Mouse (Mus musculus): ENCODE measurements at regions not wholly inside any gene's neighbourhood (a gene's known extent, or its start where the extent isn't known, plus 50 kb on each side); places are given as distances from the start of the nearest gene placed in this dataset.

GRCm38 (mm10) chr19:37777961-37778360, 80.4 kb downstream of the Cyp26a1 start:
- ATAC-seq (ENCODE audit: insufficient read depth, low read depth): no peak
- 35% methylated on average over 6 of the region's 6 CpGs for WGBS

GRCm38 (mm10) chr19:37778568-37778967, 81.0 kb downstream of the Cyp26a1 start:
- no peaks in the 10 kb centered on the region for H3K9me3 ChIP-seq (replicated peaks; ENCODE audit: control insufficient read depth, low read length)
- no peaks in the 10 kb centered on the region for H3K36me3 ChIP-seq (replicated peaks; ENCODE audit: control insufficient read depth, insufficient read depth, low read length)
- ATAC-seq (ENCODE audit: insufficient read depth, low read depth): no peak
- no peak for DNase-seq (ENCODE audit: low spot score)
- 83% methylated on average over 4 of the region's 4 CpGs for WGBS
- no peak overlapping the region for H3K27ac ChIP-seq (ENCODE audit: low read depth)
- H3K4me2 ChIP-seq (ENCODE audit: low read depth, low read length): no peak overlapping the region
- TF ChIP-seq EP300 (IDR thresholded peaks at IDR 0.05; ENCODE audit: low read depth) (no peak), CTCF (IDR thresholded peaks at IDR 0.05; ENCODE audit: low read depth) (no peak)
- no peaks in the 10 kb centered on the region for H3K4me1 ChIP-seq (ENCODE audit: control insufficient read depth, insufficient read depth)
- H3K27me3 ChIP-seq (ENCODE audit: control insufficient read depth, insufficient read depth, low read length): no peaks in the 10 kb centered on the region
- H3K9ac ChIP-seq (replicated peaks; ENCODE audit: low read depth, low read length): no peak overlapping the region
- no peak overlapping the region for H3K4me3 ChIP-seq (ENCODE audit: low read depth, low read length)

More at GRCm38 (mm10) chr19:37777961-37778360, 80.4 kb downstream of the Cyp26a1 start:
- H3K27me3 ChIP-seq (ENCODE audit: control insufficient read depth, insufficient read depth, low read length): no peaks in the 10 kb centered on the region
- no peaks in the 10 kb centered on the region for H3K9me3 ChIP-seq (replicated peaks; ENCODE audit: control insufficient read depth, low read length)
- DNase-seq (ENCODE audit: low spot score): no peak
- no peak for TF ChIP-seq EP300 (IDR thresholded peaks at IDR 0.05; ENCODE audit: low read depth)
- no peak for TF ChIP-seq CTCF (IDR thresholded peaks at IDR 0.05; ENCODE audit: low read depth)
- no peak overlapping the region for H3K9ac ChIP-seq (replicated peaks; ENCODE audit: low read depth, low read length)
- no peak overlapping the region for H3K4me3 ChIP-seq (ENCODE audit: low read depth, low read length)
- no peak overlapping the region for H3K4me2 ChIP-seq (ENCODE audit: low read depth, low read length)
- H3K36me3 ChIP-seq (replicated peaks; ENCODE audit: control insufficient read depth, insufficient read depth, low read length): no peaks in the 10 kb centered on the region
- H3K27ac ChIP-seq (ENCODE audit: low read depth): no peak overlapping the region
- H3K4me1 ChIP-seq (ENCODE audit: control insufficient read depth, insufficient read depth): no peaks in the 10 kb centered on the region

- H3K27ac ChIP-seq (ENCODE audit: low read depth): no peak overlapping the region
- H3K36me3 ChIP-seq (replicated peaks; ENCODE audit: control insufficient read depth, insufficient read depth, low read length): no peaks in the 10 kb centered on the region
- 85% methylated on average over 3 of the region's 3 CpGs for WGBS
- ATAC-seq (ENCODE audit: insufficient read depth, low read depth): no peak
- H3K4me3 ChIP-seq (ENCODE audit: low read depth, low read length): no peak overlapping the region
- no peak for DNase-seq (ENCODE audit: low spot score)
- H3K9ac ChIP-seq (replicated peaks; ENCODE audit: low read depth, low read length): no peak overlapping the region
- H3K27me3 ChIP-seq (ENCODE audit: control insufficient read depth, insufficient read depth, low read length): no peaks in the 10 kb centered on the region
- H3K9me3 ChIP-seq (replicated peaks; ENCODE audit: control insufficient read depth, low read length): no peaks in the 10 kb centered on the region
- TF ChIP-seq EP300 (IDR thresholded peaks at IDR 0.05; ENCODE audit: low read depth): no peak
- TF ChIP-seq CTCF (IDR thresholded peaks at IDR 0.05; ENCODE audit: low read depth): no peak
- no peaks in the 10 kb centered on the region for H3K4me1 ChIP-seq (ENCODE audit: control insufficient read depth, insufficient read depth)
- H3K4me2 ChIP-seq (ENCODE audit: low read depth, low read length): no peak overlapping the region
Measured at GRCm38 (mm10) chr19:37788540-37788939, 90.9 kb downstream of the Cyp26a1 start.

- Histone ChIP-seq H3K4me1 (ENCODE audit: control insufficient read depth, insufficient read depth) (no peaks in the 10 kb centered on the region), H3K9ac (replicated peaks; ENCODE audit: low read depth, low read length) (no peak overlapping the region), H3K36me3 (replicated peaks; ENCODE audit: control insufficient read depth, insufficient read depth, low read length) (no peaks in the 10 kb centered on the region), H3K4me2 (ENCODE audit: low read depth, low read length) (no peak overlapping the region), H3K9me3 (replicated peaks; ENCODE audit: control insufficient read depth, low read length) (no peaks in the 10 kb centered on the region), H3K27me3 (ENCODE audit: control insufficient read depth, insufficient read depth, low read length) (no peaks in the 10 kb centered on the region), H3K4me3 (ENCODE audit: low read depth, low read length) (no peak overlapping the region), H3K27ac (ENCODE audit: low read depth) (no peak overlapping the region)
- DNase-seq (ENCODE audit: low spot score): no peak
- ATAC-seq (ENCODE audit: insufficient read depth, low read depth): no peak
- TF ChIP-seq EP300 (IDR thresholded peaks at IDR 0.05; ENCODE audit: low read depth): no peak
- no peak for TF ChIP-seq CTCF (IDR thresholded peaks at IDR 0.05; ENCODE audit: low read depth)
- WGBS: 69% methylated on average over 12 of the region's 12 CpGs
Measured at GRCm38 (mm10) chr19:37789576-37790180, 92.1 kb downstream of the Cyp26a1 start.

- TF ChIP-seq CTCF (IDR thresholded peaks at IDR 0.05; ENCODE audit: low read depth) (no peak), EP300 (IDR thresholded peaks at IDR 0.05; ENCODE audit: low read depth) (no peak)
- no peaks in the 10 kb centered on the region for H3K4me1 ChIP-seq (ENCODE audit: control insufficient read depth, insufficient read depth)
- H3K4me2 ChIP-seq (ENCODE audit: low read depth, low read length): no peak overlapping the region
- ATAC-seq (ENCODE audit: insufficient read depth, low read depth) (no peak), DNase-seq (ENCODE audit: low spot score) (no peak)
- H3K36me3 ChIP-seq (replicated peaks; ENCODE audit: control insufficient read depth, insufficient read depth, low read length): no peaks in the 10 kb centered on the region
- no peak overlapping the region for H3K9ac ChIP-seq (replicated peaks; ENCODE audit: low read depth, low read length)
- no peaks in the 10 kb centered on the region for H3K9me3 ChIP-seq (replicated peaks; ENCODE audit: control insufficient read depth, low read length)
- WGBS: 69% methylated on average over 24 of the region's 24 CpGs
- H3K4me3 ChIP-seq (ENCODE audit: low read depth, low read length): no peak overlapping the region
- no peaks in the 10 kb centered on the region for H3K27me3 ChIP-seq (ENCODE audit: control insufficient read depth, insufficient read depth, low read length)
- H3K27ac ChIP-seq (ENCODE audit: low read depth): no peak overlapping the region
Measured at GRCm38 (mm10) chr19:37790281-37791073, 92.9 kb downstream of the Cyp26a1 start.
